ENCODE assay signal across 17 mouse cellular contexts in genomic region chr13:60625581-60625980, GRCm38 (mm10).
"Had no signal": no experiment of that assay in that cellular context is flagged by ENCODE, and none has a peak within 500 bp of the region (broad histone marks: within the 10 kb centered on the region; RNA-seq: fewer than 3 reads in every experiment).

No protein-coding gene starts in this region.

- H3K9me3 ChIP-seq: intestine, embryonic 15.5 days; liver, embryonic 13.5 days; midbrain, embryonic 10.5 days; midbrain, embryonic 13.5 days had no signal

- H3K4me1 ChIP-seq: intestine, embryonic 15.5 days had no signal

- H3K9ac ChIP-seq: intestine, embryonic 15.5 days; liver, embryonic 13.5 days; lung, embryonic 14.5 days; midbrain, embryonic 13.5 days had no signal

- DNase-seq: kidney, adult 11 months; kidney, postnatal 14 days; kidney, postnatal 4 days; left cerebral cortex, postnatal 4 days; liver, embryonic 13.5 days; lung, embryonic 14.5 days; retina, postnatal 1 day; thymus, adult 18-20 months; thymus, postnatal 14 days; thymus, postnatal 4 days had no signal

- H3K27me3 ChIP-seq: intestine, embryonic 15.5 days; liver, embryonic 13.5 days; midbrain, embryonic 13.5 days had no signal

- H3K27ac ChIP-seq: intestine, embryonic 15.5 days; liver, embryonic 13.5 days; macrophage; midbrain, embryonic 10.5 days; midbrain, embryonic 13.5 days had no signal

- H3K4me3 ChIP-seq: intestine, embryonic 15.5 days; liver, embryonic 13.5 days; midbrain, embryonic 10.5 days; midbrain, embryonic 13.5 days; myocyte had no signal

- H3K36me3 ChIP-seq: intestine, embryonic 15.5 days; liver, embryonic 13.5 days; midbrain, embryonic 10.5 days; midbrain, embryonic 13.5 days had no signal

- ATAC-seq: intestine, embryonic 15.5 days; lung, postnatal 0 days; midbrain, embryonic 13.5 days; midbrain, embryonic 16.5 days had no signal

- H3K4me2 ChIP-seq: intestine, embryonic 15.5 days; liver, embryonic 13.5 days; lung, embryonic 14.5 days; midbrain, embryonic 13.5 days had no signal
